Comparison of ENCODE assay signal across 15 mouse cellular contexts in the genomic region with DNA sequence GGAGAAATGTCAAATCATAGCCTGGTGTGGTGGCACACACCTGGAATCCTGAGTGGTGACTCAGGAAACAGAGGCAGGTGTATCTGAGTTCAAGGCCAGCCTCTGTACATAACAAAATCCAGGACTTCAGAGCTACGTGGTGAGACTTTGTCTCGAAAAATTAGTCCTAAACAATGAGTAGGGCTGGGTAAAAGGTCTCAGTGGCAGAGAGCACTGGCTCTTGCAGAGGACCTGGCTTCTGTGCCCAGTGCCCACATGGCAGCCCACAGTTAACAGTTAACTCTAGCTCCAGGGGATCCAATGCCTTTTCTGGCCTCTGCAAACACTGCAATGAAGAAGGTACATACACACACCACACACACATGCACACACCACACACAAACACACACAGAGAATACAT. TPM values are rescaled to one million over a fixed set of nuclear protein-coding genes. Genes with fewer than 3 reads are reported as not detected.
"Had no signal": no experiment of that assay in that cellular context is flagged by ENCODE, and none has a peak within 500 bp of the region (broad histone marks: within the 10 kb centered on the region; RNA-seq: fewer than 3 reads in every experiment).

No protein-coding gene starts in this region.

- H3K9me3 ChIP-seq: liver, embryonic 15.5 days; megakaryocyte, embryonic 14.5 days; midbrain, embryonic 12.5 days; midbrain, embryonic 15.5 days; neural tube, embryonic 12.5 days; stomach, embryonic 15.5 days had no signal

- H3K27me3 ChIP-seq: liver, embryonic 15.5 days; megakaryocyte, embryonic 14.5 days; midbrain, embryonic 12.5 days; midbrain, embryonic 15.5 days; neural tube, embryonic 12.5 days; stomach, embryonic 15.5 days had no signal

- H3K4me3 ChIP-seq: liver, embryonic 15.5 days; midbrain, embryonic 12.5 days; midbrain, embryonic 15.5 days; neural tube, embryonic 12.5 days; stomach, embryonic 15.5 days had no signal

- H3K27ac ChIP-seq: liver, embryonic 15.5 days; midbrain, embryonic 12.5 days; midbrain, embryonic 15.5 days; neural tube, embryonic 12.5 days; stomach, embryonic 15.5 days; stomach, postnatal 0 days had no signal

- ATAC-seq: midbrain, embryonic 15.5 days had no signal

- H3K4me2 ChIP-seq: liver, embryonic 15.5 days; lung, embryonic 14.5 days; midbrain, embryonic 12.5 days; midbrain, embryonic 15.5 days; neural tube, embryonic 12.5 days; stomach, embryonic 15.5 days had no signal

- DNase-seq: lung, embryonic 14.5 days; lung, postnatal 10 days; right cerebral cortex, postnatal 14 days; thymus, adult 2 months; thymus, postnatal 25 days; thymus, postnatal 4 days had no signal

- H3K9ac ChIP-seq: liver, embryonic 15.5 days; lung, embryonic 14.5 days; midbrain, embryonic 12.5 days; midbrain, embryonic 15.5 days; neural tube, embryonic 12.5 days; stomach, embryonic 15.5 days had no signal

RNA-seq across cellular contexts. Expression of a gene that starts 15.7 kb away (rescaled TPM):
- total RNA-seq: midbrain, postnatal 0 days had no signal

RNA-seq across cellular contexts. Expression of a gene that starts 18.8 kb away (rescaled TPM):
- total RNA-seq: megakaryocyte progenitor cell, adult 5-6 weeks had no signal
